Mouse (Mus musculus) left cerebral cortex, adult 18-20 months (tissue): ENCODE results near the gene H2al1a. TPM values are rescaled to one million over a fixed set of nuclear protein-coding genes. Genes with fewer than 3 reads are reported as not detected.
"Not testable (repeated sequence)": the region's sequence is repeated elsewhere in the genome, so short reads cannot be mapped to it uniquely, and the experiment has no call there.

ENCODE experiments used
- DNase-seq, 2 experiments: peaks; one replicate each; pipeline ENCODE4 v3.0.0; 2021 to 2022; ENCODE audit warnings: low spot score in 2 of 2, mixed read lengths in 1 of 2
- long read RNA-seq, 2 experiments: library from polyadenylated mRNA; stranded (forward); transcript quantifications; one replicate each; pipeline ENCODE4 v2.0.0; 2021
- total RNA-seq, 2 experiments: library from RNA; stranded (reverse); gene quantifications; 2 replicates each; pipeline ENCODE4 v1.2.3; 2021

Gene H2al1a
- not detected for total RNA-seq
- long read RNA-seq, experiment 1, result 0 reads
- long read RNA-seq, experiment 2, result 0 reads

- not testable (repeated sequence) for DNase-seq
These were observed at the start of gene H2al1a for GRCm38 (mm10) chrX:11298957-11299356. H2al1a (plus strand) TSS chrX:11299257.

GRCm38 (mm10) chrX:11250155-11250554 lies 48.9 kb upstream of the H2al1a start:
- DNase-seq, result no peak

- peak; percentile 30 to 64 for DNase-seq
These were observed 45.0 kb upstream of the H2al1a start for GRCm38 (mm10) chrX:11254062-11254461.

GRCm38 (mm10) chrX:11254521-11255207 lies 44.4 kb upstream of the H2al1a start:
- no peak for DNase-seq

GRCm38 (mm10) chrX:11255564-11256360 lies 43.3 kb upstream of the H2al1a start:
- DNase-seq, result no peak

- DNase-seq, result no peak
These were observed 34.1 kb upstream of the H2al1a start for GRCm38 (mm10) chrX:11264918-11265317.

- DNase-seq, result no peak
These were observed 31.3 kb upstream of the H2al1a start for GRCm38 (mm10) chrX:11267791-11268190.

- no peak for DNase-seq
These were observed 30.0 kb upstream of the H2al1a start for GRCm38 (mm10) chrX:11269074-11269473.

GRCm38 (mm10) chrX:11273190-11273589 lies 25.9 kb upstream of the H2al1a start:
- DNase-seq, result no peak

- DNase-seq, result no peak
These were observed 22.0 kb upstream of the H2al1a start for GRCm38 (mm10) chrX:11277083-11277482.

GRCm38 (mm10) chrX:11280741-11281140 lies 18.3 kb upstream of the H2al1a start:
- no peak for DNase-seq

- DNase-seq, result no peak
These were observed 10.7 kb upstream of the H2al1a start for GRCm38 (mm10) chrX:11288306-11288882.

- no peak for DNase-seq
These were observed 9.8 kb upstream of the H2al1a start for GRCm38 (mm10) chrX:11289244-11289643.

GRCm38 (mm10) chrX:11302132-11302531 lies 3.1 kb downstream of the H2al1a start, which contains the start of gene H2al1b:
H2al1b (plus strand) TSS chrX:11302432.
- not testable (repeated sequence) for DNase-seq

GRCm38 (mm10) chrX:11305355-11305754 lies 6.3 kb downstream of the H2al1a start, which contains the start of gene H2al1c:
H2al1c (plus strand) TSS chrX:11305655.
- not testable (repeated sequence) for DNase-seq

GRCm38 (mm10) chrX:11308524-11308923 lies 9.5 kb downstream of the H2al1a start, which contains the start of gene H2al1d:
H2al1d (plus strand) TSS chrX:11308824.
- DNase-seq, result not testable (repeated sequence)

GRCm38 (mm10) chrX:11311634-11312033 lies 12.6 kb downstream of the H2al1a start, which contains the start of gene H2al1e:
H2al1e (plus strand) TSS chrX:11311934.
- not testable (repeated sequence) for DNase-seq

- not testable (repeated sequence) for DNase-seq
These were observed 15.8 kb downstream of the H2al1a start, which contains the start of gene H2al1f for GRCm38 (mm10) chrX:11314858-11315257. H2al1f (plus strand) TSS chrX:11315158.

- DNase-seq, result not testable (repeated sequence)
These were observed 18.9 kb downstream of the H2al1a start, which contains the start of gene H2al1g for GRCm38 (mm10) chrX:11317956-11318355. H2al1g (plus strand) TSS chrX:11318256.

- not testable (repeated sequence) for DNase-seq
These were observed 22.1 kb downstream of the H2al1a start, which contains the start of gene H2al1h for GRCm38 (mm10) chrX:11321192-11321591. H2al1h (plus strand) TSS chrX:11321492.

- not testable (repeated sequence) for DNase-seq
These were observed 25.3 kb downstream of the H2al1a start, which contains the start of gene H2al1i for GRCm38 (mm10) chrX:11324359-11324758. H2al1i (plus strand) TSS chrX:11324659.
